Mouse (Mus musculus) cerebellum, adult 9-11 months (tissue): ENCODE measurements around the gene Prrc2b.

ENCODE experiments used
- DNase-seq: peaks from one replicate; pipeline ENCODE4 v3.0.0; 2022

Gene Prrc2b

DNA sequence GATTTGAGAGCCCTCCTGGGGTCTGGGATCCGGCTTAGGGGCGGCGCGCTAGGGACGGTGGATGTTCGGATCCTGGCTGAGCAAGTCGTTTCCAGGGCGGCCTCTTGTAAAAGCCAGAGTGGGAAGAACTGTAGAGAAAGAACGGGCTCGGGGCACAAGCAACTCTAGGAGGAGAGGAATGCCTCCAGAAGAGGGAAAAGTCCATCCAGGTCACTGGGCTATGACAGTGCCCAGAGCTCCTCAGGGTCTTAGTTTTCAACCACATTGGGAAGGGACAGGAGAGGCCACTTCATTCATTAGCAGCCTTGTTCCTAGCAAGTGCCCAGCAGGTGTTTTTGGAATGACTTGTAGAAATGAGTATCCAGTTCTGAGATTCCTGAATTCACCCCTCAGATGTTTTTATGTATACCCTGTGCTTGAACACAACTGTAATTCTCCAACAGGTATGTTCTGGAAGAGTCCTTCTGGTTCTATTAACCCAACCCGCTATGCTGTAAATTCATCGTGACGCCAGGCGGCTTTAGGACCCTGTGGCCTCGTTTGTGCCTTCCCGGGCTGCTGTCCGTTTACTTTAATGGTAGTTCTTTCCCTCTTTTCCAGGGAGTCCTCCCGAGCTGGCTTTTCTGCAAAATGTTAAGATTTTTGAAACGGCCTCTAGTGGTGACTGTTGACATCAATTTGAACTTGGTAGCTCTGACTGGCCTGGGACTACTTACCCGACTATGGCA is 86.0 kb downstream of the Prrc2b start:
- DNase-seq: peak; percentile 78

DNA sequence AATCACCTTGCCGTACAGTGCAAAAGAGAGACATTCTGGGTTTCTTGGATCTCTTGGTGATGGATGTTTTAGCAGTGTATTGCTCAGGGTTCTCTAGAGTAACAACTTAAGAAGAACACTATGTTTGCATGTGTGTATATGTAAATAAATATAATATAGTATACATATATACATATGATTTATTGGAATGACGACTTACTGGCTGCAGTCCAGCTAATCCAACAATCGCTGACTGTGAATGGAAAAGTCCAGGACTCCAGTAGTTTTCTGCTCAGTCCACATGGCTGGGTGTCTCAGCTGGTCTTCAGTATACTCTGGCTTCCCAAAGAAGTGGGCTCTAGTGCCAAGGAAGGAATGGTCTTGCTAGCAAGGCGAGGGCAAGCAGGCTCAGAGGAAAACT is 86.7 kb downstream of the Prrc2b start:
- peak; percentile 46 for DNase-seq

DNA sequence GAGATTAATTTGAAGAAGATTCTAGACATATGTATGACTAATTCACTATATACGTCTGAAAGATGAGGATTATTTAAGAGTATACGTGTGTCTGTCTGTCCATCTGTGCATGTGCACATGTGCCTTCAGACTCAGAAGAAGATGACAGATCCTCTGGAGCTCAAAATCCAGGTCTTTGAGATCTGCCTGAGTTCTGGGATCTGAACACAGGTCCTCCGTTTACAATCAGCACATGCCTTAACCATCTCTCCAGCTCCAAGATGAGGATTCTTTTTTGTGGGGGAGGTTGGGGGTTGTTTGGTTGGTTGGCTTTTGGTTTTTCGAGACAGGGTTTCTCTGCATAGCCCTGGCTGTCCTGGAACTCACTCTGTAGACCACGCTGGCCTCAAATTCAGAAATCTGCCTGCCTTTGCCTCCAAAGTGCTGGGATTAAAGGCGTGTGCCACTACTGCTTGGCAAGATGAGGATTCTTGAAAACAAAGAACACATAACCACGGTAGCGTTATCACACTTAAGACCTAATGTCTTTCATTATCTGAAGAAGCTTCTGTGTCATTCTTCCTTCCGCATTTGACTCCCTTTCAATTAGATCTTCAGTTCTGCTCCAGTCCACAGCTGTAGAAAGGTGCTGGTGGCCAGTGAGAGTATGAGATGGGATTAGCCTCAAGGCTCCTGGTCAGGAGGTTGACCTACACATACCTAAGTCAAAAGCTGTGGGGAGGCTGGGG is 88.0 kb downstream of the Prrc2b start:
- DNase-seq: no peak

DNA sequence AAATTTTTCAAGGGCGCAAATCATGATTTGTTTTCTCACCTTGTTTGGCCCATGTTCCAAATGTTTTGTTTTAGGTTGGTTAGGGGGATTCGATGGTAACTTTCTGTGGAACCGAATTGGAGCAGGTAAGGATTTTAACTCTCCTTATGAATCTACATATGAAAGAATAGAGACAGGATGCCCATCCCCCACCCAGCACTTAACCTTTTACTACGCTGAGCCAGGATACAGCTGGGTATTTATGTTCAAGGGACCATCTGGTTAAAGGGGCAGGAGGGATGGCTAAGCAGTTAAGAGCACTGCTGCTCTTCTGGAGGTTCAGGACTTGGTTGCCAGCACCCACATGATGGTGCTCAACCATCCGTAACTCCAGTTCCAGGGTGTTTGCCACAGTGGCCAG is 89.7 kb downstream of the Prrc2b start:
- DNase-seq: no peak

DNA sequence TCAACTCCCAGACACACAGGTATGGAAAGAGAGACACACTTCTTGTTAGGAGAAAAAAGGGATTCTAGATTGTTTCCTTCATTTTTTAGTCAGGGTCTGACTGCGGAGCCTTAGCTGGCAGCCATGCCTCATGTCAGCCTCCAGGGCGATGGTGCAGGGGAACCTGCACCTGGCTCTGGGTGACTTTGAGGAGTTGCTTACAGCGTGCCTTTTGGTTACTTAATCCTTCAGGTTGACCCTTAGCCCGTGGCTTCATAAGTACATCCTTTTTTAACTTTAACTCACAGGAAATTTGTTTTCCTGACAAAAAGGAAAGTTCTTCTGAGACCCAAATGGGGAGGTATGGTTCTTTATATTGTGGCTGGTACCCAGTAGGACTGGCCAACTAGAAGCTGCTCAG is 92.1 kb downstream of the Prrc2b start:
- no peak for DNase-seq

DNA sequence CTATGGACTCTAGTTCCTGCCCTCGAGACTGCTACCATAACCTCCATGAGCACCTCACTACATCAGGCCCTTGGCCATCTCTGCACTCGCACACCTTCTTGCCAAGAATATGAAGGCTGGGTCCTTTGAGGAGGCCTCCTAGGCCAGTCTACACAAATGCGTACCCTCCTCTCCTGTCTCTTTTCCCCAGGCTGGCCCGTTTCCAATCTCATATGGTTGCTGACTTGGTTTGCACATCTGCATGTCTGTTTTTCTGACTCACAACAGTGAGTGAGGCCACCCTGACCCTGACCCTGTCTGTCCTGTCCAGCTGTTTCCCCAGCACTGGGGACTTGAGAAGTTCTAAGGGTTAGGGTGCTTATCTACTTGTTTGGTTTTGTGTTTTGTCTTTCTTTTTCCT is 95.9 kb downstream of the Prrc2b start:
- no peak for DNase-seq

DNA sequence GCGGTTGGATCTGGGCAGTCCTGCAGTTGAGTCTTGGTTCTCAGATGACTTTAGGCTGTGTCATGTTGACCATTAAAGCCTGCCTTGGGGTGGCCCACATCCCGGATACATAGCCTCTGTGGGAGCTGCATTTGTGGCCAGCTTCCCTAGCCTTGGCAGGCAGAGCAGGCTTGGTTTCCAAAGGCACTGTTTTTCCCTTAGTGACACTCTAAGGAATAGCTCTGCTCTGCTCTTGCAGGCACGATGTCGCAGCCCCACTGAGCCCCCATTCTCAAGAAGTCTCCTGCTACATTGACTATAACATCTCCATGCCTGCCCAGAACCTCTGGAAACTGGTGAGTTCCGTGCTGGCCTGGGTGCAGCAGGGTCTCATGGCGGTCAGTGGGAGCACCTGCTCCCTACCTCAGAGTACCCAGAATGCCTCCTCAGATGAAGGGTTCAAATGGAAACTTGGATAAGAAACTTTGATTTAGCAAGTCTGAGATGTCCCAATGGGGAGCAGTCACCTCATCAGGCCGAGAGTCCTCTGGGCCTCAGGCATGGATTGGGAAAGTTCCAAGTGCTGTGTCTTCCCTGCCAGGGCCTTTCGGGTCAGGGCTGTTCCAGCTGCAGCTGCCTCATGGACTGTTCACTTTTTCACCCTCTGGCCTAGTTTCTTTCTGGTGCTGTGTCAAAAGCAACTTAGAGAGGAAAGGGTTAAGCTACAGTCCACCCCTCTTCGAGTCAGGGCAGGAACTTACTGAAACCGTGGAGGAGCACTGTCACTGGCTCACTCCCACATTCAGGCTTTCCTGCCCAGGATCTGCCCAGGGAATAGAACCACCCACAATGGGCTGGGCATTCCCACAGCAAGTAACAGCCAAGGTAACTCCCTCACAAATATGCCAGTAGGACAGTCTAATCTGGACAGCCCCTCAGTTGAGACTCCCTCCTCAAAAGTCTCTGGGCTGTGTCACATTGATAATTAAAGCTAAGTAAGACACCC is 97.8 kb downstream of the Prrc2b start:
- no peak for DNase-seq

DNA sequence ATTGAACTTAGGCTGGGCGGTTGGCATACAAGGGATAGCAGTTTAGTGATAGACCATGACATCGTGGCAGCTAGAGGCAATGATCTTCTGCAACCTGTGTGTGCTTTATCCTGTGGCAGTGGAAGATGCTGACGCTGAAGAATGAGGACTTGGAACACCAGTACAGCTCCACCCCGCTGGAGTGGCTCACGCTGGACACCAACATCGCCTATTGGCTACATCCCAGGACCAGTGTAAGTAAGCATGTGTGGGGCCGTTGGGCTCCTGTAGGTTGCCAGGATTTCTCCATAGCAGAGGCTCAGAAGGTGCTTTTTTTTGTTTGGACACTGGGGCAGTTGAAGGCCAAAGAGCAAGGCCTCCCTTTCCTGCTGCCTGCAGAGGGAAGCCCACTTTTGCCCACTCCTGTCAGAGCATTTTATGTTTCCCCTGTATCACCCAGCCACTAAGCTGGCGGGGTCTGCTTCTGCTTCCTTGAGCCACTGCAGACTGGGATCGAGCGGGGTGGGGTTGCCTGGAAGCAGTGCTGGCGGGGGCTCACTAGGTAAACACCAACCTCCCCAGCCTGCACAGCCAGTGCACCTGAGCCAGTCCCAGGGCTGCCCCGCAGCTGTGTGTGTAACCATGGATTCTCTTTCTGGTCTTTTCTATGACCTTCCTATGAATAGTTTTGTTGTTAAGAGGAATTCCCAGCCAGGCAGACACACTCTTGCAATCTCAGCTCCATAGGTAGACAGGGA is 101.1 kb downstream of the Prrc2b start:
- DNase-seq: peak; percentile 45

DNA sequence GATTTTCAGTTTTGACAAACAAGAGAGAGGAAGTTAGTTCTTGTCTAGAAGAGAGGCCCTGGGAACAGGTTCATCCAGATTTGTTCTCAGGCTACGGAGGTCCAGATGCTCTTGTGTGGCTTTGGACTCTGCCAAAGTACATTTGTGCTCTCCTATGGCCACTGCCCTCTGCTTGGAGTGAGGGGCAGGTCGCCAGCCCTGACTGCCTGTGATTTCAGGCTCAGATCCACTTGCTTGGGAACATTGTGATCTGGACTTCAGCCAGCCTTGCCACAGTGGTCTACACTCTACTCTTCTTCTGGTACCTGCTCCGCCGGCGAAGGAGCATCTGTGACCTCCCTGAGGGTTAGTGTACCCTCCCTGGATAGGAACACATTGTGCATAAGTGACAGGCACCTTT is 101.8 kb downstream of the Prrc2b start:
- DNase-seq: no peak

DNA sequence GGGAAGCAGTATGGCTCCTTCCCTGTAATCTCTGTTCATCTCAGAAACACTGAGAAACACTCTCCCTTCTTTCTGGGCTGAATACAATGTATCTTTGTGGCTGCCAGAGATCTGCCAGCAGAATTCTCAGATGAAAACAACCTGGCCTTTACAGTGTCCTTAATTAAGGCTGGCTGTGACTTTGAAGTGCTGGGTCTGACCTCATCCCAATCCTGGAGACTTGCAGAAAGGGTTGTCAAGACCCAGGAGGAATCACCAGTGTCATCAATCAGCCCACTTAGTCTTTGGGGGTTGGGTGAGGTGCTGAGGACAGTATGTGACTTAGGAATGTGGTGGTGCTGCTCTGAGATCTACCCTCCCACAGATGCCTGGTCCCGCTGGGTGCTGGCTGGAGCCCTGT is 102.5 kb downstream of the Prrc2b start:
- no peak for DNase-seq

DNA sequence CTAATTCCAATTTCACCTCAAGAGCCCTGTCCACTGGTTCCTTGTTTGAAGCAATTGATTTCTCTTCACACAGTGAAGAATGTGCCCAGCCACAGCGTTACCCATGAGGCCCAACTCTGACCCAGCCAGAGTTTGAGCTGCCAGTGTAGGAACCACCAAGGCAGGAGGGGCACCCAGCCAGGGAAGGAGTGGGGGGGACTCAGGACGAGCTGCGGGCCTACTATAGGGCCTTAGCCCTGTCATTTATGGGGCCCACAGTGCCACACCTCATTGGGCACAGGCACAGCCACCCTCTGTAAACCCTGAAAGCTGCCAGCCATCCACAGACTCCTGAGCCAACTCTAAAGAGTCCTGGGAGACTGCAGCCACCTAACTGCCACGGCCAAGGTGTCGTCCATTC is 103.7 kb downstream of the Prrc2b start:
- peak; percentile 22 for DNase-seq

DNA sequence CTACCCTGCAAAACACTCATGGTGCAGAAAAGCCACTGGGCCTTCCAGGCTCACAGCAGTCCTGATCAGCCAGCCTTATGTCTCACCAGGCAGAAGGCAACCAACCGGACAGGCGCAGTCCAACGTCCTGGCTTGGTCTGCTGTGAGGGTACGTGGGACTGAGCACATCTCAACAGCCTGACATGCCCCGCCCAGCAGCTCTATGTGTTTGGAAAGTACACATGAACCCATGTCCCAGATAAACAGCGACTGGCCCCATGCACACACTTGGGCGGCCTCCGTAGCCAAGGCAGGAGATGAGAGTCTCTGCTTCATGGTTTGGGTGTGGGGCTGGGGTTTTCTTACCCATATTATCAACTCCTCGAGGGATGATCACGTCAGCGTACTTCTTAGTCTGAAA is 105.4 kb downstream of the Prrc2b start:
- DNase-seq: no peak

DNA sequence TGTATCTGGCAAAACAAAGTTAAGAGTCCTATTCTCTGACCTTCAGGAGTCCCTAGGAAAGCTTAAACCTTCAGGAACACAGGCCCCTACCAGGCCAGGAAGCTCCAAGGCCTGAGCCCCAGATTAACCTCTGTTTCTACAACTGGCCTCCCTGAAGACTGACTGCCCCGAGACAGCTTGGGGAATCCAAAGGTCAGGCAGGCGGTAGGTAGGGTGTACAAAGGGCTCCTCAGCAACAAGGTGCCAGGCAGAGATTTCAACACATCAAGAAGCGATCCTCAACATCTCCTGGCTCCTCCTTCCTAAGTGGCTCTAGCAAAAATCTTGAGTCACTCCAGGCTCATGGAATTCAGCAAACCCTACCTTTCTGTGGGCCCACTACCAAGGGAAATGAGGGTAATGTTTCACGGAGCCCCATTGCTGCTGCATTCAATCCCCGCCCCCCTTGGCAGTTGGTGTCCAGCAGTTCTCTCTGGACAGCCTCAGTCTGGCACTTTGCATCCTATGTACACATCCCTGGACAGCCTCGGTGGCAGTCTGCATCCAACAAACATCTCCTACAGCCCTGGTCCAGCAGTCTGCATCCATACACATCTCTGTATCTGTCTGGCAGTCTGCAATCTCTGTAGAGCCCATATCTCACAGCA is 108.1 kb downstream of the Prrc2b start:
- peak; percentile 22 for DNase-seq

DNA sequence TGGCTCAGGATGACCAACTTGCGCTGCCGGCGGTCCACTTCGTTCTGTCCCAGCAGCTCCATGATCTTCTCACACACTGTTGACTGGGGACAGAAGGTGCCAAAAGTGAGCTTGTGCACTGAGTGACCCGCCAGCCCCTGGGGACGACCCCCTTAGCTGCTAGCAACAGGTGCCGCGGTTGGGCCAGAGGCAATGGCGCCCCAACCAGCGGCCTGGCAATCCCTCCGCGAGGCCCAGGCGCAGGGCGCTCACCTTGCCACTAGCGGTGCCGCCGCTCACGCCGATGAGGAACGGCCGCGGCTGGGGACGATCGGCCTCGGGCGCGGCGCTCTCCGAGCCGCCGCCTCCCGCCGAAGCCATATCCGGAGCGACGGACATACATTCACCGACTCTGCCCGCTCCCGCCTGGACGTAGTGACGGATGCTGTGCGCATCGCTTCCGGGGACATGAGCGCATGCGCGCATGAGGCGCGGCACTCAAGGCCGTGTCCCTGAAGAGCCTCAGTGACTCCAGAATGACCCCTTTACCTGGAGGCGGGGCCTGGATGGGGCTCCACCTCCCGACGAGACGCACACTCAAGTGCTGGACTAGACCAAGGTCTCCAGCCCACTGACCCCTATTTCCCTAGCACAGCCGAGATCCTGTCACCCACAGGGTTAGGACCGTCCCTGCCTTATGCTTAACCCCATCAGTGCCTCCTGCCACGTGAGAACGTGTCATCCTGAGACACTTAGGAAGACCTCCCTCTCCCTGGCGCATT is 109.0 kb downstream of the Prrc2b start, which contains the start of gene Uck1:
TSS of gene Uck1 (minus strand) at position 503 of the 761 bp plus-strand sequence.
- peak; percentile 94 for DNase-seq

DNA sequence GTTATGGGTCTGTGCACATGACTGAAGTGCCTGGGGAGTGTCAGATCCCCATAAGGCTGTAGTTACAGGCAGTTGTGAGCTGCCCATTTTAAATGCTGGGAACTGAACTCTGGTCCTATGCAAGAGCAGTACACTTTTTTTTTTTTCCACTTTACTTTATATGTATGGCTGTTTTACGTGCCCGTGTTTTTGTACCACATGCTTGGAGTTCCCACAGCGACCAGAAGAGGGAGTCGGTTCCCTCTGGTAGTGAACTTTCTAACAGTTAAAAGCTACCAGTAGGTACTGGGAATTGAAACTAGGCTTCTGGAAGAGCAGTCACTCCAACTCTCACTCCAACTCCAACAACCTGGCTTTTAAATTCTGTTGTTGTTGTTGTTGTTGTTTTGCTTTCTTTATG is 109.8 kb downstream of the Prrc2b start:
- peak; percentile 45 for DNase-seq

DNA sequence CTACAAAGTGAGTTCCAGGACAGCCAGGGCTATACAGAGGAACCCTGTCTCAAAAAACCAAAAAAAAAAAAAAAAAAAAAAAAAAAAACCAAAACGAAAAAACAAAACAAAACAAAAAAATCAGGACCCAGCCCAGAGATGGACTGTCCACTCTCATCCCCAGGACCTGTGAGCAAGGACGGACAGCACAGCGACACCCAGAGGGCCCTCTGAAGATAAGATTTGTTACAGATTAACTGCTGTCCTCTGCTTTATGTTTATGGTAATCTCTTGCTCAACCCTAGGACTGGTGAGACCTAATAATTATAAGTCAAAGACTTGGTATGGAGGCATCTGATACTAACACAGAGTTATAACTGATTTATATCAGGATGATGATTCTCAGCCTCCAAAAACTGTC is 124.9 kb downstream of the Prrc2b start:
- no peak for DNase-seq

DNA sequence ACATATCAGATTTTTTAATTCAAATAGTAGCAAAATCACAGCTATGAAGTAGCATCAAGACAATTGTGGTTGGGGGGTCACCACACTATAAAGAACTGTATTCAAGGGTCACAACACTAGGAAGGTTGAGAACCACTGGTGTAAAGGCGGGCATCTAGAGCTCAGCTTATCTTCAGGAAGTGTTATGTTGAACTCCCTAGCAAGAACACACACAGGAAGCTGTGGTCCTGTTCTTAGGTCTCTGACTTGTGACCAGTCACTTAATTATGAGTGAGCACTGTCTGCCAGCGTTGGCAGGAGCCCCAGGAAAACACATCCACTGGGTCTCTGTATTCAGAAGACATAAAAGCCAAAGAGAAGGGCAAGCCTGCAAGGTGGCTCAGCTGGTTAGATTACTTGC is 131.4 kb downstream of the Prrc2b start:
- DNase-seq: no peak

DNA sequence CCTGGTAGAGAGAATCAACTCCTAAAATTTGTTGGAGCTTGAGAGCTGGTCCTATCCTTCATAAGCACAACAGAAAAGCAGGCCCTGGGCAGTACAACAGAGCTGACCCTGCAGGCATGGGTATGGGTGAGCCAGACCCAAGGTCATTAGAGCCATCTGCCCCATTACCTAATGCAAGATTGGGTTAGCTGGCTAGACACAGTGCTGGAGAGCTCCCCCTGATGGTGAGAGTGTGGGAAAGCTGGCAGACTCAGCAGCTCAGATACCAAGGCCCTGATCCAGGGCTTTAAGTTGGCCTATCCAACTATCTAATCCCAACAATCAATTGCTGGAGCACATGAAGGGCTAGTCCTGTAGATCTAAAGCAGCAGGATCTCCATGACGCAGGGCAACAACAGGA is 131.8 kb downstream of the Prrc2b start:
- peak; percentile 66 for DNase-seq

DNA sequence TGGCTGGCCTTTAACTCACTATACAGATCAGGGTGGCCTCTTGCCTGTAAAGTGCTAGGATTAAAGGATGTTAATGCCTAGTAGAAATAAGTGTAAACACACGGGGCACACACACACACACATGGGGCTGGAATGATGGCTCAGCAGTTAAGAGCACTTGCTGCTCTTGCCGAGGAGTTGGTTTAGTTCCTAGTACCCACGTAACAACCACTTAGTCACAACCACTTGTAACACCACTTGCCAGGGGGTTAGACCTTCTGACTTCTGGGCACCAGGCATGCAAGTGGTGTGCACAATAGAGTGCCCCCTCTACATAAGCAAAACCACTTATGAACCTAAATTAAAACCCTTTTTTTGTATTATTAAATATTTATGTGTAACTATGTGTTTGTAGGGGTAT is 133.1 kb downstream of the Prrc2b start:
- no peak for DNase-seq
